Mouse (Mus musculus) CD4-positive, CD25-positive, alpha-beta regulatory T cell, adult 2 months (primary cell): ENCODE results near the gene Gm28372.

ENCODE experiments used
- DNase-seq: peaks from one replicate; pipeline ENCODE4 v3.0.0-alpha.2; 2012; ENCODE audit warnings: low read depth, low spot score

The Gm28372 gene

DNA sequence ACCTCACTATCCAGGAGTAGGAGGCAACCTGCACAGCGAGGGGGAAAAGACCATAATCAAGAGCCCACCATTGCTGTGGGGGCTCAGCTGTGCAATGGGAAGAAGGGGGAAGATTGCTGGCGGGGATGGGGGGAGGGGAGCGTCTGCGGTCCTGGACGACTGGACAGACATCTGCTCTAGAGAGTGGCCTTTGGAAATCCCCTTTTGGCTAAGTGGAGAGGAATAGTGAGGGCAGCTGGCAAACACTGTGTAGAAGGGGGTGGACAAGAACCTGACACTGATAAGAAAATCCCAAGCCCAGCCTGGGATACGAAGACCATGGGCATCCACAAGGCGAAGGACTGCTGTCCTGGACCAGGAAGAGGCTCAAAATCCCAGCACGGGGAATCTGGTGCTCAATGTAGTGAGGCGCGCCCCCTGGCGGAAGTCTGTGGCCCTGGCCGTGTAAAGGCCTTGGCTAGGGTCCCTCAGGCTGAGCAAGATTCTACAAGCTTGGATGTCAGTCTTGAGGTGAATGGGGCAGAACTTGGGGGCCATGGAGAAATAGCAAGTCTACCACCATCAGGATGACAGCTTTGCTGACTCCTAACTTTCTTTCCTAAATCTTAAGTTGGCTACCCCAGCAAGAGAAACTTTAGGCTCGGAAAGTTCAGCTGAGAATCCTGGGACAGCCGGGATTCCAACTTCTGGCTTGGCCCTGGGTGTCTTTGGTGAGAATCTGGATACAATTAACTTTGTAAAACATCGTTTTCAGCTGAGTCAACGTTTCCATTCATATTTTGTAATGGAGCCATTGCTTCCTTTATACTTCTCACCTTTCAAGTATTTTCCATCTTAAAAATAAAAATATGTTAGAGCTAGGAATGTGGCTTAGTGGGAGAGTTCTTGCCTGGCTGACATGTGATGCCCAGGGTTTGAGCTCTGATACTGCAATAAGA is 6.8 kb downstream of the Gm28372 start:
- DNase-seq: peak; percentile 81

DNA sequence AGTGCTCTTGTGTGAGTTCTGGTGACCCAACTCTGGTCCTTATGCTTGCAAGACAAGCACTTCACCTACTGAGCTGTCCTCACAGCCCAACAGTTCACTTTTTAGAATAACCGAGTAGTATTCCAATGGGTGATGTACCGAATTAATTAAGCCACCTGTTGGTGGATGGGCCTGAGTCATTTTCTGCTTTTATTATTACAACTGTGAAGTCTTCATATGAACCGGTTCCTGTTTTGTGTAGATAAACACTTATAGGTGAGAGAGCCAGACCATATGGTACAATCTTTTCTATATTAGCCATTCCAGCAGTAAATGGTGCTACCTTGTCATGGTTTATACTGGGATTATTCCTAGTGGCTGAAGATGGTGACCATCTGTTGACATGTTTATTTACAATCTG is 7.7 kb downstream of the Gm28372 start:
- no peak for DNase-seq

DNA sequence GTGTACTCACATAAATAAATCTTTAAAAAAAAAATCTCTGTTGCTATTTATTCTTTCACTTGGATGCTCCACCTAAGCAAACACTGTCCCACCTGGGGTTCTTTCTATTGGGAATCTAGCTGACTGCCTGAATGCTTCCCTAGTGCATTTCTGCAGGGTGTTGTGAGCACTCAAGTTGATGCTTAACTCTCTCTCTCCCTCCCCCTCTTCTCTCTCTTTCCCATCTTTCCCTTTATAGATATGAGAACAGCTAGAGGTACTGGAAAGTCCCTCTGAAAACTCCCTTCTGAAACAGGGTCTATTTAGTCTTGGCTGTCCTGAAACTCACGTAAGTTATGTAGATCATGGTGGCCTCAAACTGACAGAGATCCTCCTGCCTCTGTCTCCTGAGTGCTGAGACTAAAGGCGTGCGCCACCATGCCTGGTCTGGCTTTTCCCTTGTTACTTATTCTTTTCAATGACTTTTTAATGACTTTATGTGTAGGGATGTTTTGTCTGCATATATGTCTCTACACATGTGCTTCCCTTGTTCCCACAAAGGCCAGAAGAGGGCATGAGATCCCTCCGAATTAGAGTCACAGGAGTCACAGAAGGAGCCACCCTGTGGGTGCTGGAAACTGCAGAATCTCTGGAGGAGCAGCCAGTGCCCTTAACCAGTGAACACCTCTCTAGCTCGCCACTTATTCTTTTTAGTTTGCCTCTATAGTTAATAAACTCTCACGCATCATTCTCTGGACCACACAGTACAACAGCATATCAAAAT is 9.2 kb downstream of the Gm28372 start:
- peak; percentile 25 for DNase-seq

DNA sequence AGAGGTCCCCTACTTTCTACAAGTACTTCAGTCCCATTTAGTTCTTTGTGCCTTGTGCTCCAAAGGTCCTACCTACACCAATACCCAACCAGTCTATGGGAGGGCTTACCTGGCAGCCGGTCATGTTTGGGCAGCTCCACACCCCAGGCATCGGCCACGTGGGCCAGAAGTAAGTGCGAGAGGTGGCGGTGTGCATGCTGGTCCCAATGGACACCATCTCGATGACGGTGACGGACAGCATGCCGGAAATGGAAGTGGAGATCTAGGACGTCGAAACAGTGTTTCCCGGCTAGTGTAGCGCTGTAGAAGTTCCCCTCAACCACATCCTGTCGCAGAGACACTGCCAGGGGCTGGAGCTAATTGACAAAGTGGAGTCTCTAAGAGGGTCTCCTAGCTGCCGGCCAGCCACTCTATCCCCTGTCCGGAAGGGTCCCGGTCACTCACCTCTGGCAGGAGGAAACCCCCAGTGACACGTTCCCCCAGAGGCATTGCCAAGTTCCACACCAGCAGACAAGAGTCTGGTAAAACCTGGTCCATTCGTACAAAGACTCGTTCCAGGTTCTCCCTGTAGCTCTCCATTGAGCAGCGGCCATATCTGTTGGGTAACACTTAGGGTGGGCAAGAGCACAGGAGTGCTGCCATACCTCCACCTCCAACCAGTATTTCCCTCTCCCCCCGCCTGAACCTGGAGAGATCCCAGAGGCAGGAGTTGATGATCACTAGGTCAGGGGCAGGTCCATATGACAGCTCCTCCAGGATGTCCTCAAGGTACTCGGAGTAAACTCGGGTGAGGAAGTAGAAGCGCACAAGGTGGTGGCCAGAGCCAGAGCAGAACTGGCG is 17.0 kb downstream of the Gm28372 start:
- DNase-seq: no peak

DNA sequence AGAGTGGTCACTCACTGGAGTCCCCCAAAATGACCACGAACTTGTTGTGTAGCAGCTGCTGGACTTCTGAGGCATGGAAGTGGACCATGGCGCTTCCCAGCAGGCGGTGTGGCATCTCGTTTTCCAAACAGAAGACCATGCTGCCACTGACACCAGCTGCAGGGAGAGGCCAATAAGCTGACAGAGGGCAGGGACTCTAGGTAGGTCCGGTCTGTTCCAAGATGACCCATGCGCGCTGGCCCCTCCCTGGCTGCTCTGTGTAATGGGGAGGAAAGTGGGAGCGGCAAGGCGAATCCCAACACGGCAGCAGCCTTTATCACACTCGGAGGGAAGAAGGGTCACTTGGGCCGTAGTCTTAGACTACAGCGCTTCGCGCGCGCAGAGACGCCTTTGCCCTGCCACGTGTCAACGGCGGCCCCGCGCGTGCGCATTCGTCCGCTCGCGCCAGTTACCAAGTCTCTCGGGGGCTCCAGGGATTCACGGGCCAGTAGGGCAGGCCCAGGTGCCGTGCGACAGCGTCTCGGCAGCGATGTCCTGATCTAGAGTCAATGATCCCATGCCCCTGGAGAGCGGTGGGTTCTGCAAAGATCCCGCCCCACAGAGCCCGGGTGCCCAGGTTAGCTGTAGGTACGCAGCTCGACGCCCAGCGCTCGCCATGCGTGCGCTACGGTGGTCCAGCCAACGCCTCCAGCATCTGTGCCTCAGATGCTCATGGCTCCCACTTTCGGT is 18.5 kb downstream of the Gm28372 start:
- DNase-seq: peak; percentile 86

DNA sequence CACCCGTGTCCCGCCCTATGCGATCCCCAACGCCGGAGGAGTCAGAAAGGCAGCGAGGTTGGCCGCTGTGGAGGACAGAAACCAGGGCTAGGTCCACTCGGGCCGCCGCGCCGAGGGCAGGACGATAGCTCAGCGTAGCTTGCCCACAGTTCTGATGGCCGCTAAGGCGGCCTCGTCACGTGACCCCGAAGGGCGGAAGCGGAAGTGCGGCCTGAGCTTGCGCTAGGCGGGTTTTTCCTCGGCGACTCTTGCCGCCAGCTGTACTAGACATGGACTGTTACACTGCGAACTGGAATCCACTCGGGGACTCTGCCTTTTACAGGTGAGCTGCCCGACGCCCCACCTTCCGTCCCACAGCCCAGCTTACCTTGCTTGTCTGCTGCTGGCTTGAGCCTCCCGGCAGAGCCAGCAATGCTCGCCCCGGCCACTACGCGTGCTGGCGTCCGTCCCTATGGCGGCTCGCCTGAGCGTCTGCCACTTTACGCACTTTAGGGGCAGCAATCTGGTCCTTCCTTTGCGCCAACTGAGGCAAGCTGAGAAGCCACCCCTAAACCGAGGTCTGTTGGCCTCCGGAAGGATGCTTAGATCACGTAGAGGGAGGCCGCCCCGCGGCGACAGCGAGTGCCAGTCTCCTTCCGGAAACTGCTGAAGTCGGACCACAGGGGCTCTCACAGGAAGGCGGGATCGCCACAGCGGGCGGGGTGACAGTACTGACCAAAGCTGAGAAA is 19.3 kb downstream of the Gm28372 start, which contains the start of the genes Vps16 and Pced1a:
Gene Vps16 (plus strand): TSS at position 214 of the 728 bp plus-strand sequence.
Gene Pced1a (minus strand): TSS at position 576 of the 728 bp plus-strand sequence.
- peak; percentile 94 for DNase-seq

DNA sequence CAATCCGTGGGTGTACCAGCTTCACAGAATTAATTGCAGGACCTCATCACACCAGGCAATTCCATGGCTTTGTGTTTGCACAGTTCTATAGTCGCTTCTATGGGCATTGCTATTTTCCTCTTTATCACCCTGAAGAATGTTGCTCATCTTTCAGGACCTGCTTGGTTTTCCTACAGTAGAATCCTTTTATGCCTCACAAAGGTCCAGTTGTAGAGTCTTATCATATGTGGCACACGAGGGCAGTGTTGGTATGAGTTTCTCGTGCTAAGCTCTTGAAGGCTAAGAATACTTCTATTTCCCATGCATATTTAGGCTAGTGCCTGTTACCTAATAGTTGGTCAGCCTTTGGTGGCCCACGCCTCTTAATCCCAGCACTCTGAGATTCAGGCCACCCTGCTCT is 20.1 kb downstream of the Gm28372 start:
- DNase-seq: peak; percentile 19

DNA sequence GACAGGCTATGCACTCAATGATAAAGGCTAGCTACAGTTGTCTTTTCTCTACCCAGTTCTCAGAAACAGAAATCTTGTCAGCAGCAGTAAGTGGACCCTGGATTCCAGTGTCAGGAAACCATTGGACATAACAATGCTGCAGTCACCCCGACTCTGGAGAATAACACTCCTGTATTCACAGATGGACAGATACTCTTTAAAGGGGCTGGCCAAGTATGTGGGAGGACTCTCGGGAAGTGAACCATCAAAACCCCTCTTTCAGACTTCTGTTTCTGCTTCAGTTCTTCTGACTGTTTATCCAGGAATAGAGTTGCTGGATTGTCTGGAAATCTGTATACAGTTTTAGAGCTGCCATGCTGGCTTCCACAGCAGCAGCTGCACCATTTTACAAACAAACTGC is 24.8 kb downstream of the Gm28372 start:
- DNase-seq: no peak

DNA sequence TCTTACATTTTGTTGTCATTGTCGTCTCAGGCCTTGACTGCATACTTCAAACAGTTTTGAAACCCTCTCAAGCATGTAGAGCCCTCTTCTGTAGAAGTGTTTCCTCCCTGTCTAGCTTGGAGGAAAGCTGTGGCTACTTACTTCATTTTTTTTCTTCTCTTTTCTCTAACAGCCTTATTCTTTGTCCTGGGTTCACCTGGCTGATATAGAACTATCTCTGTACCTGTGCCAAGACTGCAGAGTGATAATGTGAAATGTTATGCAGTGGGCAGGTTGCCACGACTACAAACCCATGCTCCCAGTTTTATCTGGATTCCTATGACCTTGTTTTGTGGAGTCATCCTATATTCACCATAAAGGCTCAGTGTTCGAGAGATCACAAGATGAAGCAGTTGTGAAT is 25.4 kb downstream of the Gm28372 start:
- DNase-seq: no peak

DNA sequence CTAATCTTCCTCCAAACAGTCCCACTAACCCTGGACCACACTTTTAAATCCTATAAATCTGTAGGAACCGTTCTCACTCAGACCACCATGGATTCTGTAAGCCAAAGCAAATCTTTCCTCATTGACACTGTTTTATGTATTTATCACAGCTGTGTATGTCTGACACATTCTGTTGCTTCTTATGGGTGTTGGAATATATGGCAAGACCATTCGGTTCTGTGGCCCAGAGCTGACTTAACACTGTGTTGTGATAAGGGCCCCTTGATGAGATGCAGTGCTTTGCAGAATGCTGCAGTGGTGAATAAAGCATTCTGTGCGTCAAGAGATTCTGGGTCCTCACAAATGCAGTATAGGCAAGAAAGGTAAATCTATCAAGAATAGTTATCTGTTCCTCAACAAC is 27.1 kb downstream of the Gm28372 start:
- no peak for DNase-seq

DNA sequence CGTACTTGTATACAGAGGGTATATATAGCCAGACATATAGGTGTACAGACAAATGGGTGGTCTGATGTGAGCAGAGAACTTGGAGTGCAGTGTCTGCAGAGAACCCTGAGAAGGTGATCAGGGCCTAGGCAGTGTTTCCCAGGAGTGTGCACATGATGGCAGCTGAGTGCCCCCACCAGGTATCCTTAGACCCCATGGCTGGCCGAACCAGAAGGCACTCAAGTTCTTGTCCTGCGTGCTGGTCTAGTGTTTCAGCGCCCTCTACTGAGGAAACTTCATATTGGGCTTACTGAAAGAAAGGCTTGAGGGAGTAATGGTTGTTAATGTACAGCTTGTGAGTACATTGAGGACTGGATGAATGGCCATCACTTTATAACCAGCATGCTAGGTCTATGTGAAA is 28.1 kb downstream of the Gm28372 start:
- DNase-seq: peak; percentile 74

DNA sequence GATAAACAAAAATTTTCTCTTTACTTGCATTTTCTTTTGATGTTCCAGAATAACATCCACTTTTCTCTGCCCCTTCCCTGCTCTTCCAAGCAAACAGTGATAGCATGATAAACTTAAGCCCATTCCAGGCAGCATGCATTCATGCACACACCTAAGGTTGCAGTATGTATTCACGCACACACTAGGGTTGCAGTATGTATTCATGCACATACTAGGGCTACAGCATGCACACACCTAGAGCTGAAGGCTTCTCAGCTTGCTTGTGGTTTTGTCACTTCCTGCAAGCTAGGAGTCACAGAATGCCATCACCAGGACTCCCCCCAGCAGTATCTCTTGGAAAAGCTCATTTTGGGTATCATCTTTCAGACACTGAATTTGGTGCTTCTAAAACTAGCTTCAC is 31.7 kb downstream of the Gm28372 start:
- DNase-seq: no peak

DNA sequence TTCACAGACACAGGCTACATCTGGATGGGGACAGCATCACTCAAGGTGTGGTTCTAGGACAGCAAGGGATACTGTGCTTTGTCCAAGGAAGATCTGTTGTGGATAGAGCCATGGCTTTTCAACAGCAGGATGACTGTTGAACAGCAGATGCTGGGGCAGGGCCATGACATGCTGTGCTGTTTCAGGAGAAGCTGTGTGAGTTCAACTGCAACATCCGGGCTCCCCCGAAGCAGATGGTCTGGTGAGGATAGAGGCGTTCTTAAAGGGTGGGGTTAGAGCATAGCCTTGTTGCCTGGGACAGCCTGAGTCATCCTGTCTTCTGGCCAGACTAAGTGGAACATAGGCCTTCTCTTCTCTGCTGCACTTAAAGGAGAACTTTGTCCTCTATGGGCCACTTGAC is 33.8 kb downstream of the Gm28372 start:
- no peak for DNase-seq

DNA sequence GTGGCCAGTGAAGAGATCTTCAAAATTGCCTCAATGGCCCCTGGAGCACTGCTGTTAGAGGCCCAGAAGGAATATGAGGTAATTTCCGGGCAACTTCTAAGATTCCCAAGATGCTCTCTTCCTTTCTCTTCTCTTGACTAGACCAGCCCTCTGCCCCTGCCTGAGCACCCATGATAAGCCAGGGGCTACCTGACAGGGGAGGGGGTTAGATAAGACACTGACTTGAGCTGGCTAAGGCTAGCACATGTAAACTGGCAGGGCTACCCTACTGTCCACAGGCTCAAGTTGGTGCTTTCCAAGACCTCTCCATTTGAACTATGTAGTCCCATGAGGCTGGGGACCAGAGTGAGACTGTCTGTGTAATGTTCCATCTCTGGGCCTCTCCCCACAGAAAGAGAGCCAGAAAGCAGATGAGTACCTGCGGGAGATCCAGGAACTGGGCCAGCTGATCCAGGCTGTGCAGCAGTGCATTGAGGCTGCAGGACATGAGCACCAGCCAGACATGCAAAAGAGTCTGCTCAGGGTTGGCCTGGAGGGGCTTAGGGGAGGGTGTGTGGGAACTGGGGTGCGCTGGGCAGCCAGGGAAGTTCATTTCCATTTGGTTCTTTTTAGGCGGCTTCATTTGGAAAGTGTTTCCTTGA is 34.9 kb downstream of the Gm28372 start:
- no peak for DNase-seq

DNA sequence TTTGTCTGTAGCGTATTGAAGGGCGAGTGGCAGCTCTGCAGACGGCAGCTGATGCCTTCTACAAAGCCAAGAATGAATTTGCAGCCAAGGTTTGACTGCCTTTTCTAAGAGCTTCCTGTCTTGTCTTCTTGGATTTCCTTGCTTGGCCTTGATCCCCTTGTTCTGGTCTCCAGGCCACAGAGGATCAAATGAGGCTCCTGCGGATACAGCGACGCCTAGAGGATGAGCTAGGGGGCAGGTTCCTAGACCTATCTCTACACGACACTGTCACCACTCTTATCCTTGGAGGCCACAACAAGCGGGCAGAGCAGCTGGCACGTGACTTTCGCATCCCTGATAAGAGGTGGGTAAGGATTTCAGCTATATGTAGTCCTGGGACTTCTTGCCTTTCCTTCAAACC is 37.1 kb downstream of the Gm28372 start:
- DNase-seq: no peak

DNA sequence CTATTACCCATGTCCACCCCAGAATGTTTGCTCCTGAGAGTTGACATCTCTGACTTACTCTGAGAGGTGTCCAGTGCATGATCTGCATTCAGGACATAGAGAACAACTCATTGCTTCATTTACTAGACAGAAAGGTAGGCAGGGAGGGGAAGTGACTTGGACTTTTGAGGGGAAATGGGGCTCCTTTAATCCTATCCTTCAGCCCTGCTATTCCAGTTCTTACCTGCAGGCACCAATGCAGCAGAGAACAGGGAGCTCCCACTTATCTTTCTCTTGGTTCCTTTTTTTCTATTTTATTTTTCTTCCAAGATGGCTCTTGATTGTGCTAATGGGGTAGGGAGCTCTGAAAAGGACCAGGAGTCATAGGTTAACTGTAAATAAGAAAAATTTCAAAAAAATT is 43.4 kb downstream of the Gm28372 start:
- peak; percentile 19 for DNase-seq

DNA sequence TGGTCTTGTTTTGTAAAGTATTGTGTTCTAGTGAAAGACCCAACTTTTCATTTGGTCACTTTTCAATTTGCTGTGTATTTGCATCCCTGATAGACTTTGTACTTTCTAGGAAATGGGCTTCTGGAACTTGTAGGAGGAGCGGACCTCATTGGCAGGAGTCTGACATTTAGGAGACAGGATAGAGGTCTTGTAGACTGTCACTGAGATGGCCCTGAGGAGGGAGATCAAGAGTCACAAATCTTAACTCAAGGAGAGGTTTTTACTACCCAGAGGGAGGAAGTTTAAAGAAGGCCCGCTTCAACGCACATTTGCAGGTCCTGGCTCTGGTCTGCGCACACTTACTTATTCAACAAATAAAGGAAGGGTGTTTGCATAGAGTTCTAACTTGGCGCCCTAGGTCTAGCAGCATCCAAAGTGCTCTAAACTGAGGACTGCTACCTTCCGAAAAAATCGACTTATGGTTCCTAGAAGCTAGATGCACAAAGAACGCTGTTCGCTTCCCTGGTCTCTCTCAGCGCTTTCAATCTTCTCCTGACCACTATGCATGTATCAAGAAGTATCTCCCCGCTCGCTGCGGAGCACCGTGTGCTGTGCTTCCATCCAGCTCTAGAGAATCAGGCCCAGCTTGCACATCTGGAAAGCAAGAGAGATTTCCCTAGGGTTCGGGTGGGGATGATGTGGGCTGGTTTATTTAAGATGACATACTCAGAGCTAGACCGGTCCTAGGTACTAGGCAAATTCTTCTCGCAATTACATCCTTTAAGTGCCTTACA is 44.2 kb downstream of the Gm28372 start:
- peak; percentile 32 for DNase-seq

DNA sequence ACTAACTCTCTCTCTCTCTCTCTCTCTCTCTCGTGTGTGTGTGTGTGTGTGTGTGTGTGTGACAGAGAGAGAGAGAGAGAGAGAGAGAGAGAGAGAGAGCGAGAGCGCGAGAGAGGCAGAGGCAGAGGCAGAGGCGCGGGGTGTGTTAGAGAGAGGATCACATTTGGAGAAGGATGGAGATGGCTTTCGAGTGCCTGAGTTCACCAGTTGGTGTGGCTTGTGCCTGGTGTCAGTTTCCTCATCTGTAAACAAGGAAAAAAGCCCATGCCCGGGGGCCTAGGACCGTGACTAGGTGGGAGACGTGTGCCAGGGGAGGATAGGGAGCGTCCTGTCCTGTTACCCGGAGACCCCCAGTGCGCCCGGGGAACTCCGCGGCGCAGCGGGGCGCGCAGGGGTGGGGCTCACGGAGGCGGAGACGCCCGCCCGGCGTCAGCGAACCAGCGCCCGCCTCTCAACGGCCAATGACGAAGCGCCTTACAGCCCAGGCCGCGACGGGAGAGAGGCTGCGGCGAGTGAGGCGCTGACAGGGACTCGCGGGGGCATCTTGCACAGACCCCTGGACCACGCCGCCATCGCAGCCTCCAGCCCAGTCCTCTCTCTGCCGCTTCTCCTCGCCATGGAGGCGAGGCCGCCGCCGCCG is 44.9 kb downstream of the Gm28372 start, which contains the start of gene Ptpra:
Gene Ptpra (plus strand): TSS at position 485 of the 640 bp plus-strand sequence.
- DNase-seq: peak; percentile 93

DNA sequence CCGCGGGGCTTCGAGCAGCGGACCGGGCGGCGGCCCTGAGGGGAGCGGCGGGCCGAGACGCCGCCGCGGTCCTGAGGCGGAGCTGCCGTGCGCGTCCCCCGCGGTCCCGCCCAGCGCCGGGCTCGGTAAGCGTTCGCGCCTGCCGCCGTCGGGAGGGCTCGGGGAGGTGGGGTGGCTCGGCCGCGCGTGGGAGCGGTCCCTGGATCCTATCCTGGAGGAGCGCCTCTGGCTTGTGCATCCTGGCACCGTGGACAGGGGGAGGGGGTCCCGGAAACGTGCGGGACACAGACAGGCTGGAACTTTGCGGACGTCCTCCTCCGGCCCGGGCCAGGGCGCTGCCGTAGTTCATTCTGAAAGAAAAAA is 45.4 kb downstream of the Gm28372 start:
- DNase-seq: peak; percentile 80
